Mouse (Mus musculus): Measurements from ENCODE around the gene Ropn1l.

DNA sequence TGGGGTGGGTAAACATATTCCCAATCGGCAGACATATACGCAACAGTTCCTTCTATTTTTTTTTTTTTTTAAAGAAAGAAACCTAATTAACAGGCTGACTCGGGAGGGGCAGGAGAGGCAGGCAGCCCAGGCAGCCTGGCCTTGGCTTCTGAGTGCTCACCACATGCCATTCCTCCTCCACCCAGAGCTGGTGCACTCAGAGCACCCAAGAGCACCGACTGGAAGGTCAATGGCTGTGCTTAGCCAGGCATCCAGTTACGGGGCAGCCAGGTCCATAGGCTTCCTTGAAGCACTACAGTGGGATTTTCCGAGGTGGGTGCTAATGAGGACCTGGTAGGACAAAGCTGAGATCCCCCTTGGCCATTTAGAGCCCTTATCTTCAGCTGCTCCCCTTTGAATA, 11.5 kb downstream of the Ropn1l start:
- TF ChIP-seq EP300 (IDR thresholded peaks at IDR 0.05; ENCODE audit: low read depth) (no peak), CTCF (IDR thresholded peaks at IDR 0.05; ENCODE audit: low read depth) (no peak)

Data from liver, postnatal 0 days (tissue).